Mouse (Mus musculus) lung, adult 2 months (tissue): ENCODE results near the gene P2rx1.

Source experiments
- CTCF ChIP-seq: fragments of 200-500 bp; IDR thresholded peaks from 2 replicates; pipeline ENCODE4 v1.5.1; 2011; ENCODE audit warnings: mild to moderate bottlenecking, low read length, control low read depth; ENCODE audit not compliant: insufficient read depth
- POLR2A ChIP-seq: fragments of 200-500 bp; IDR thresholded peaks from 2 replicates; pipeline ENCODE4 v1.6.1; 2011; ENCODE audit warnings: low read depth, mild to moderate bottlenecking, control low read depth, low read length, borderline replicate concordance; ENCODE audit errors: extremely low read depth

- TF ChIP-seq CTCF (no peak), POLR2A (no peak)
These were observed 16.0 kb downstream of the P2rx1 start for GRCm38 (mm10) chr11:73014831-73015344.
